ENCODE assay signal across 14 mouse cellular contexts in the genomic region with DNA sequence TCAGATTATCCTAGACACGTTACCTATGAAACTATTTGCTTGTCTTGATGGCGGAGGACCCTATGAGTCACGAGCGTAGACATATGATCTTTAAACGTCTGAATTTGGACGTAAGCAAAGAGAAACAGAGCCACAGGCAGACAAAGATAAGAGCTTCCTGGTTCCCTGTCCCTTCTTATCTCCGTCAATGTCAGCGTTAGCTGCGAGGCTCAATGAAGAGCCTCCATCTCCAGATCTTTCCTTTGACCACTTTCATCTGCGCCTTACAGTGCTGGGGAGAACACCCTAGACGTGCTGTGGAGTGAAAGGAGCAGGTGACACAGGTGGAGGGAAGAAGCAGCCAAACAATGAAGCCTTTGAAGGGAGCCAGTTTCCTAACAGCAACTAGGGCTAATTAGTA. TPM values are rescaled to one million over a fixed set of nuclear protein-coding genes. Genes with fewer than 3 reads are reported as not detected.
DNase-seq lines count a peak whose midpoint lies in the region; ATAC-seq lines count a peak whose summit lies in the region.
"Had no signal": no experiment of that assay in that cellular context is flagged by ENCODE, and none has a peak within 500 bp of the region (broad histone marks: within the 10 kb centered on the region; RNA-seq: fewer than 3 reads in every experiment).

No protein-coding gene starts in this region.

- H3K27me3 ChIP-seq in heart, embryonic 14.5 days (ENCODE audit: control insufficient read depth, insufficient read depth, low read length): peaks cover 10% of the 10 kb centered on the region
- no peaks in the 10 kb centered on the region for H3K27me3 ChIP-seq in liver, embryonic 16.5 days (ENCODE audit: control insufficient read depth, insufficient read depth, low read depth, low read length)

- no peak overlapping the region for H3K27ac ChIP-seq in heart, embryonic 14.5 days (replicated peaks in 1 of 2; ENCODE audit: control insufficient read depth in 1 of 2, insufficient read depth in 1 of 2, low read depth in 2 of 2, low read length in 2 of 2)
- no peak overlapping the region for H3K27ac ChIP-seq in liver, embryonic 16.5 days (ENCODE audit: low read length)
- H3K27ac ChIP-seq: embryonic facial prominence, embryonic 13.5 days; kidney, postnatal 0 days had no signal

- no peak for ATAC-seq in heart, embryonic 14.5 days (ENCODE audit: insufficient number of reproducible peaks, insufficient read depth, low FRiP score, low read depth)
- ATAC-seq in erythroblast, adult 5-6 weeks (replicated peaks; ENCODE audit: low FRiP score, poor library complexity, severe bottlenecking): 0 out of 2 replicates have a peak, but pooled peaks have one; percentile 50
- peak; percentile 55 for ATAC-seq in liver, embryonic 16.5 days (ENCODE audit: low read depth)
- ATAC-seq: CD4-positive, CD25-positive, alpha-beta regulatory T cell, adult 4 months had no signal

- H3K4me1 ChIP-seq in heart, embryonic 14.5 days (ENCODE audit: control insufficient read depth in 2 of 2, insufficient read depth in 2 of 2, low read length in 2 of 2): peaks cover 9 to 10% of the 10 kb centered on the region in 2 experiments
- H3K4me1 ChIP-seq in liver, embryonic 16.5 days (ENCODE audit: control insufficient read depth, low read depth, low read length): peaks cover 8% of the 10 kb centered on the region
- H3K4me1 ChIP-seq: embryonic facial prominence, embryonic 13.5 days had no signal

- 10% methylated on average over 11 of the region's 11 CpGs for WGBS in heart, embryonic 14.5 days
- WGBS in liver, embryonic 16.5 days (ENCODE audit: insufficient replicate concordance): 6% methylated on average over 11 of the region's 11 CpGs

- no peak for DNase-seq in heart, postnatal 36 days
- DNase-seq in 416B (ENCODE audit: low read depth): peak; percentile 53
- no peak for DNase-seq in adipocyte (ENCODE audit: low spot score)
- DNase-seq in T-cell, adult 2 months (ENCODE audit: low spot score): no peak
- no peak for DNase-seq in thymus, postnatal 4 days
- DNase-seq: cerebellum, adult 9-10 months; layer of hippocampus, postnatal 36 days; thymus, postnatal 36 days had no signal

- intact Hi-C loops in heart, postnatal 36 days (cut with DNase I): loop anchor here (5.0 kb wide), 2 partner anchors 521 to 1096 kb away; partner anchors contain the start of gene Prdm1

- peak overlapping the region; percentile 59 for H3K4me2 ChIP-seq in heart, embryonic 14.5 days (ENCODE audit: low read length)
- H3K4me2 ChIP-seq in liver, embryonic 16.5 days (ENCODE audit: low read depth, low read length): peak overlapping the region; percentile 49
- H3K4me2 ChIP-seq: embryonic facial prominence, embryonic 13.5 days had no signal

- no peaks in the 10 kb centered on the region for H3K36me3 ChIP-seq in heart, embryonic 14.5 days (ENCODE audit: control insufficient read depth, insufficient read depth, low read length)
- H3K36me3 ChIP-seq in liver, embryonic 16.5 days (ENCODE audit: control insufficient read depth, insufficient read depth): no peaks in the 10 kb centered on the region
- H3K36me3 ChIP-seq: embryonic facial prominence, embryonic 13.5 days had no signal

- H3K4me3 ChIP-seq in heart, embryonic 14.5 days (ENCODE audit: control insufficient read depth in 1 of 2, insufficient read depth in 1 of 2, low read depth in 1 of 2, low read length in 2 of 2): peak overlapping the region; percentile 10 to 12; a peak in 3 of 4 replicates
- H3K4me3 ChIP-seq in liver, embryonic 16.5 days (ENCODE audit: low read depth, low read length): no peak overlapping the region; the same call in 1 of the 2 replicates
- H3K4me3 ChIP-seq: embryonic facial prominence, embryonic 13.5 days had no signal

- peak overlapping the region; percentile 17 for H3K9ac ChIP-seq in heart, embryonic 14.5 days (ENCODE audit: low read length)
- no peak overlapping the region for H3K9ac ChIP-seq in liver, embryonic 16.5 days (ENCODE audit: low read depth, low read length)
- H3K9ac ChIP-seq: embryonic facial prominence, embryonic 13.5 days had no signal

- H3K9me3 ChIP-seq in heart, embryonic 14.5 days (ENCODE audit: control insufficient read depth, low read length): no peaks in the 10 kb centered on the region
- no peaks in the 10 kb centered on the region for H3K9me3 ChIP-seq in liver, embryonic 16.5 days (replicated peaks; ENCODE audit: control insufficient read depth, low read length)
- H3K9me3 ChIP-seq: embryonic facial prominence, embryonic 13.5 days had no signal

RNA-seq across cellular contexts. Expression of gene Prep, which starts 18.8 kb away (rescaled TPM):
- 24.4 and 26.7 TPM in 2 replicates for polyA plus RNA-seq in heart, embryonic 14.5 days (2014; fragmentation: Nextera tagmentation; extraction: Ambion mirVana)
- total RNA-seq in heart, postnatal 36 days (2021): 10 to 100 TPM; 15.6 TPM
- 1.3 and 2.3 TPM in 2 replicates for total RNA-seq in erythroblast, adult 5-6 weeks (2015; ENCODE audit: low replicate concordance)
- 1.8 and 2.8 TPM in 2 replicates for total RNA-seq in erythroblast, adult 5-6 weeks (2017; ENCODE audit: low replicate concordance)
- polyA plus RNA-seq in liver, embryonic 16.5 days (2015; fragmentation: Nextera tagmentation; extraction: Ambion mirVana): 9.2 and 9.6 TPM in 2 replicates

Comparison
In these comparisons a context has a peak if more than half of its experiments do, and no peak if none do; other contexts are left out.
1. RNA of gene Prep, which starts 18.8 kb away (total RNA-seq): 15.6 TPM in heart, postnatal 36 days; 1.3 to 2.8 TPM in erythroblast, adult 5-6 weeks; every median in the first group is over 4 times any median in the second.